Mouse (Mus musculus) heart, postnatal 36 days (tissue): ENCODE results near the gene Srpx2. TPM values are rescaled to one million over a fixed set of nuclear protein-coding genes. Genes with fewer than 3 reads are reported as not detected.
A peak's percentile ranks its signal among the peaks of the same experiment; 100 is the strongest.

Source experiments
- DNase-seq, 2 experiments: peaks; one replicate each; pipeline ENCODE4 v3.0.0; 2021 to 2022
- intact Hi-C: fragments of 180-260 bp; cut with DNase I; formaldehyde crosslinking; loops from one replicate; pipeline ENCODE4 v1.15.1; 2025
- total RNA-seq, 2 experiments: library from RNA; stranded (reverse); gene quantifications; 2 replicates each; pipeline ENCODE4 v1.2.3; 2021

Srpx2 gene
- total RNA-seq = 1 to 10 TPM; 4.7 to 5.5 TPM

- intact Hi-C loops = no loop called here
- DNase-seq = no peak
These were observed at the start of gene Srpx2 for GRCm38 (mm10) chrX:133908261-133908660. Gene Srpx2, plus strand, starts transcription at chrX:133908426.

DNA sequence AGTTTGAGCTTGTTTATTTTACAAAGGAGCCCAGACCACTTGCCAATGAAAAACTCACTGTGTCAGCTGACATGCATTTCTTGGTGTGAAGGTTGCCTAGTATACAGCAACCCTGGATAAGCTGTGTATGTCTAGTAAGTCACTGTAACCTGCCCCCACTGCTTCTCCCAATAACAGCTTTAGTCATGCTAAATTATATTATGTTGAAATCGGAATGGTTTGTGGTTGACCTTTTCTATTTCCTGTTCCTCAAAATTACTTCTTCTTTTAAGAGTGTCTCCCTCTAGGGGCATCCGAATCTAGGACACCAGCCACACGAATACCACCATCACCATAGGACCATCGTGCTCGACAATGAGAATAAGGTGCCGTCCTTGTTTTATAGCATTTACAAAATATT lies 38.5 kb upstream of the Srpx2 start:
- DNase-seq = no peak
- intact Hi-C loops = loop anchor here (5.0 kb wide), 1 partner anchor 132 kb away; no protein-coding TSS in a partner anchor

- DNase-seq = no peak
- intact Hi-C loops = no loop called here
These were observed 20.9 kb upstream of the Srpx2 start for GRCm38 (mm10) chrX:133887308-133887707.

DNA sequence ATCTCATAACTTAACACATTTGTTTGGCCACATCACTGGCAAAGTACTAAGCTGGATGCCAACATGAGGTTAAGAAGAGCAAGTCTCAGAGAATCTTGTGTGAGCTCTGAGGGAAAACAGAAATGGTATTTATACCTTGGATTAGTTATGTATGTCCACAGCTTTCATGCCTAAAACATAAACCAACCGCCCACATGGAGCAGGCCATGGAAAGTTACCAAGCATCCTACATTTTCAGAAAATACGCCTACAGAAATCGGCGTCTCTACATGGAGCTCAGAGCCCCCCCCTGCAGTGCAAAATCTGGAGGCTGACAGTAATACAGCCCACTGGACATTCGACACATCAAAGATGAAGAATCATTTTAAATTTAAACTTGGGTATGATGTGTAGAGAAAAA lies 20.1 kb upstream of the Srpx2 start:
- intact Hi-C loops = no loop called here
- no peak for DNase-seq

DNA sequence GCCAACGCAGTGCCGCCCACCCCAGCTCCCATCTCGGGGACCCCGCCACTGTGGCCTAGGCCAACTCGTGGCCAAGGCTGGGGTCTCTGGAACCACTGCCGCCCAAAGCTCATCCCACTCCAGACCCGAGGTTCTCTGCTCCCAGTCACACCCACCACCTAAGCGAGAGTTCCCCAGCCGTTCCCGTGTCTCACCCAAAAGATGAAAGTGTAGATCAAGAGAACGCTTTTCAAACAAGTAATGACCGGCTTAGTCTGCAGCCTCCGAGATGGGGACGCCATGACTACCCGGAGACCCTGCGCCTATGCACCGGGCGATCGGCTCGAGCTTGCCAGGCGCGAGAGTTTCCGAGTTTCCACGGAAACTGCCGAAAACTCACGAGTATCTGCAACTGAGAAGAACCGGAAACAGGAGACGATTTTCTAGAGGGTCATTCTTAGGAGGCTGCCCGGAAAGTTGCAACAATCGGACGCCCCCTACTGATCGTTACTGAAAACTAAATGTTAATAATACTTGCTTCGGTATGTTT lies 10.1 kb upstream of the Srpx2 start, which contains the start of gene Tspan6:
Gene Tspan6, minus strand, starts transcription at position 416 of the 529 bp plus-strand sequence.
- intact Hi-C loops = loop anchor here (2.0 to 5.0 kb wide), 3 partner anchors 111 to 206 kb away; no protein-coding TSS in a partner anchor
- peak; percentile 75 to 84 for DNase-seq

DNA sequence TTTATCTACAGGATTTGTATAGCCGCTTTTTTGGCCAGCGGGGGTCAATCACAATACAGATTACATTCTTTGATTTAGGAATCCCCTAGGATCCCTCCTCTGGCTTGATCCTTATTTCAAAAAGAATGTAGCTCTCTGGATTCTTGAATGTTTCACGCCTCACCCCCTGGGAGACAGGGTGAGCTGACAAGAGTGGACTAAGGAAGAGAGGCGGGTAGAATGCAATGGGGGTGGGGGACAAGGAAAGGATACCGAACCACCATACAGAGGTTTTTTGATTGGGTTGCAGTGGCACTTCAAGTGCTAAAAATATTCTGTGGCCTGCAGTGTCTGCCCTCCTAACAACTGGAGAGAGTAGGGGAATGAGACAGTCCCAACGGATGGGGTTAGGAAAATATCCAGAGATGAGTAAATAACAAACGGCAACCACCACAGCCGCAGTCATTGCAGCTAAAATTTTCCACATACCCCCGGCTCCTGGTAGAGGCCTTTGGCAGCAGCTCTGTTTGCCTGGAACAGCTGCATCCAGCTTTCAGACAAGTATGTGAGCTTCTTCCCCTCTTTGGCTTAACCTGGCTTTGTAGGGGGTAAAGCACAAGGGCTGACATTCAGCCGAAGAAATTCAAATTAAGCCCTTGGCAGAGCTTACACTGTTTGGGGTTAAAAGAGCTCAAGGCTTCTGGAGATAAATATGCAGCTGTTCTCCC lies 3.3 kb downstream of the Srpx2 start:
- peak; percentile 10 to 23 for DNase-seq
- intact Hi-C loops = no loop called here

DNA sequence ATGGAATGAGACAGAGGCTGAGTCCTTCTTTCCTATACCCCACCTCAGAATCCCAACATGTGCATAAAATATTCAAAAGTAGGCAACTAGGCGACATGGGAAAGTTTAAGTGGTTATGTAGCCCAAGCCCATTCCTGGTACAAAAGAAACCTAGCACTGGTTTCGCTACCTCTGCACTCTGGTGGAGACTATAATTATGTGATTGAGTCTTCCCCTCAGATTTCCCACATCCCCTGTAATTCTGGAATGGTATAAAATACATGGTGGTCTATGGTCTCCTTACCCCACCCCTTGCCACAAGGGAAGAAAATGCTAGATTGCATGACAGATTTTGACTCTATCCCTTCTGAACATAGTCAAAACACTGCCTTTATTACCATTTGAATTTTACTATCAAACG lies 4.8 kb downstream of the Srpx2 start:
- intact Hi-C loops = no loop called here
- DNase-seq = no peak

- intact Hi-C loops = no loop called here
- peak in 1 of 2 experiments; percentile 6 for DNase-seq
These were observed 6.0 kb downstream of the Srpx2 start for GRCm38 (mm10) chrX:133914219-133914618.

DNA sequence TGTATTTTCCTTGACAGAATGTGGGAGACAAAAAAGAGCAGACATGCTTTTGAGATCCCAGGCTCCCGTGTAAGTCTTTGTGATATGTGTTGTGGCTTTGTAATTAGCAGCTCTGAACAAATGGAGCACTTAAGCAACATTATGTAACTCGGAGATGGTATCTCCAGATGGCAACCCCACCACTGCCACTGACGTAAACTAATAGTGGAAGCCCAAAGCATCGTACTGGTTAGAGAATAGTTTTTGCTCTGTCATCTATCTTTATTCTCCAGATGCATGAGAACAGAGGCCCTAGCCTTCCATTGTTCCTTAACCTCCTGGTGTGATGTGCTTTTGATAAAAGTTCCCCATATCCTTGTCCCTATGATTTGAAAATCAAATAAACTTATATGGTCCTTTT lies 13.0 kb downstream of the Srpx2 start:
- no peak for DNase-seq
- intact Hi-C loops = no loop called here

- intact Hi-C loops = no loop called here
- no peak for DNase-seq
These were observed 18.5 kb downstream of the Srpx2 start for GRCm38 (mm10) chrX:133926760-133927159.

- intact Hi-C loops = no loop called here
These were observed 23.2 kb downstream of the Srpx2 start for GRCm38 (mm10) chrX:133931302-133932013.

DNA sequence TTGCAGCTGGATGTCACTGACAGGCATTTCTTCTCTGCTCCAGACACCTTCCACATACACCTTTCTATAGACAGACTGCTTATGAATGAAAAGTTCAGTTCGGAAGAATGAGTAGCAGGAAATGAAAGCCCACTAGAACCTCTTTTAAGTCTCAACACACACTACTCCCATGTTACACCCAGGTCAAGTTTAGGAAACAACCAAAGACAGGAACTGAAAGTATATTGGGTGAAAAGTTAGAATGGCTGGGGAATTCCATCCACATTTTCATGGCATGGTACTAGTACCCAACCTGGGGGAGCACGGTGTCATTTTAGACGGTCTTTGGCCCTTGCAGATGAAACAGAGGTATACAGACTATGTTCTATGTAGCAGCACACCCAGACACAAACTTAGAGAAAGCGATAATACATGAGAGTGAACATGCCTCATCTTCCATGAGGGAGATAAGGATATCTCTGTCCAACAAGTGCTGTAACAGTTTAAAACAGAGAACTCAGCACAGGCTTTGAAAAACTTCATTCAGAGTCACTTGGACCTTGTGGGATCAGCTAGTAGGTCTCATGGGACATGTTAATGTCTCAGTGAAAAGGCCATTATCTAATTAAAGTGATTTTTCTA lies 28.5 kb downstream of the Srpx2 start:
- DNase-seq = no peak
- intact Hi-C loops = no loop called here

More at GRCm38 (mm10) chrX:133931302-133932013, 23.2 kb downstream of the Srpx2 start:
- DNase-seq = peak in 1 of 2 experiments; percentile 5

GRCm38 (mm10) chrX:133939561-133939960 lies 31.3 kb downstream of the Srpx2 start:
- no peak for DNase-seq
- intact Hi-C loops = no loop called here

GRCm38 (mm10) chrX:133947427-133947826 lies 39.2 kb downstream of the Srpx2 start:
- intact Hi-C loops = loop anchor here (1.0 to 10.0 kb wide), 2 partner anchors 72 to 407 kb away; no protein-coding TSS in a partner anchor

GRCm38 (mm10) chrX:133954661-133955060 lies 46.4 kb downstream of the Srpx2 start:
- intact Hi-C loops = no loop called here
- no peak for DNase-seq

More at GRCm38 (mm10) chrX:133947427-133947826, 39.2 kb downstream of the Srpx2 start:
- peak; percentile 34 to 41 for DNase-seq

- no peak for DNase-seq
- intact Hi-C loops = no loop called here
These were observed 52.4 kb downstream of the Srpx2 start for GRCm38 (mm10) chrX:133960617-133961016.

- DNase-seq = no peak
These were observed 56.4 kb downstream of the Srpx2 start for GRCm38 (mm10) chrX:133964615-133965014.

DNA sequence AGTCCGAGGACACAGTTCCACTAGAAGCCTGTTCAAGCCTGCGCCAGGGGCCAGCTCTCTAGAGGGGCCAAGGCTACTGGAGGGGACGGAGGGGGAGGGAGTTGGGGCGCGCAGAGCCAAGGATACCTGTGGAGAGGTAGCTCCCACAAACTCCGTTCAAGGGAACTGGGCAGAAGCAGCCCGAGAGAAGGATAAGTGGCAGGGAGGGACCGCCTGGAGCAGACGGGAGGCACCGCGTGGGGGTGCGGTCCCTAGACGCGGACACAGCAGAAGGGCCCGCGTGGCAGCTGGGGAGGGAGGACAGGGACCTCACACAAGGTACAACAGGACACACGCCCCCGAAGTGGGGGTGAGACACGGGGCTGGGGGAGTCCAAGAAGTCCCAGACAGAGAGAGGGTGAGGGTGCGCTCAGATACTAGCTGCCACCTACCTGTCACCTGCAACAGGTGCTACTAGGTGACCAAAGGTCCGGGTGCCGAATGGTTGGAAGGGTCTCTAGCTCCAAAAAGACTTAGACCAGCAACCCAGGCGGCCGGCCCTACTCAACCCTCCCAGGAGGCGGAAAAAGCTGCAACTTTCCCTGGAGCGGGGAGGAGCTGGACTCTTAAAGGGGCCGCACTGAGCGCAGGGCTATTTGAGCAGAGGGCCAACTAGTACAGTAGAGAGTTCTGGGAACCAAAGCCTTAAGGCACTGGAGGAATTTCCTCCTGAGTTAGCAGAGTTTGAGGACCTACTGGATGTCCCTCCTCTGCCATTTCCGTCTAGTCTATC lies 73.2 kb downstream of the Srpx2 start, which contains the start of gene Sytl4:
Gene Sytl4, minus strand, starts transcription at position 582 of the 772 bp plus-strand sequence.
- intact Hi-C loops = no loop called here
- DNase-seq = peak; percentile 13 to 23

More at GRCm38 (mm10) chrX:133964615-133965014, 56.4 kb downstream of the Srpx2 start:
- intact Hi-C loops = no loop called here
